Mouse (Mus musculus): ENCODE data around the gene Mmp25.

DNA sequence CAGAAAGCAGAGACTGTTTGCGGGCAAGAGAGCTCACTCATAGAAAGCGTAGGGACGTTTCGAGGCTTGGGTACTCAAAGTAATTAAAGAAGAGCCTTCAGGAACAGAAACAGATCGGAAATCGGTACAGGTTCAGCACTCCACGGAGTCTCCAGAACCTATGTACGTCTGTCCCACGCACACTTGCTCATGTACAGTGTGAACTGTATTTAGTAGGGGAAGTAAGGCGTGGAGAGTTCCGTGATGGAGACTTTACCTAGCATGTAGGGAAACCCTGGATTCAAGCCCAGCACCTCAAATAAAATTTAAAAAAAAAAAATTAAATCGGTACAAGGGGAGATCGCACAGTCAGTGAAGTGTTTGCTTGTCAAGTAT lies 52.2 kb downstream of the Mmp25 start:
- no peak for TF ChIP-seq CTCF (IDR thresholded peaks at IDR 0.05; ENCODE audit: low read depth)
- TF ChIP-seq EP300 (IDR thresholded peaks at IDR 0.05; ENCODE audit: low read depth): no peak

Measured in liver, embryonic 14.5 days (tissue).